Mouse (Mus musculus): Measurements from ENCODE around the gene Hdac4. TPM values are rescaled to one million over a fixed set of nuclear protein-coding genes. Genes with fewer than 3 reads are reported as not detected.

Hdac4 gene
- polyA plus RNA-seq, 1 experiment from 2014 or later = 21.9 TPM

- no peak for ATAC-seq (ENCODE audit: low FRiP score)
- no peak overlapping the region for H3K4me3 ChIP-seq (ENCODE audit: low read depth, low read length)
- H3K27me3 ChIP-seq (ENCODE audit: control insufficient read depth, insufficient read depth, low read length) = no peaks in the 10 kb centered on the region
- H3K27ac ChIP-seq (ENCODE audit: low read depth, low read length) = no peak overlapping the region
- DNase-seq (ENCODE audit: low spot score, missing footprints) = no peak
- no peaks in the 10 kb centered on the region for H3K36me3 ChIP-seq (ENCODE audit: control insufficient read depth, insufficient read depth, low read length)
- H3K9ac ChIP-seq (ENCODE audit: low read length) = no peak overlapping the region
- H3K9me3 ChIP-seq (ENCODE audit: control insufficient read depth, low read length) = no peaks in the 10 kb centered on the region
- no peak overlapping the region for H3K4me2 ChIP-seq
- H3K4me1 ChIP-seq (ENCODE audit: control insufficient read depth, insufficient read depth, low read length) = peaks cover 28% of the 10 kb centered on the region
- WGBS = 70% methylated on average over 3 of the region's 3 CpGs
Observed at GRCm38 (mm10) chr1:92174251-92174897, 21.1 kb downstream of the Hdac4 start.

- Histone ChIP-seq H3K9ac (ENCODE audit: low read length) (no peak overlapping the region), H3K27ac (ENCODE audit: low read depth, low read length) (no peak overlapping the region), H3K27me3 (ENCODE audit: control insufficient read depth, insufficient read depth, low read length) (no peaks in the 10 kb centered on the region), H3K4me2 (no peak overlapping the region), H3K36me3 (ENCODE audit: control insufficient read depth, insufficient read depth, low read length) (no peaks in the 10 kb centered on the region), H3K4me1 (ENCODE audit: control insufficient read depth, insufficient read depth, low read length) (peaks cover 6% of the 10 kb centered on the region), H3K4me3 (ENCODE audit: low read depth, low read length) (no peak overlapping the region), H3K9me3 (ENCODE audit: control insufficient read depth, low read length) (no peaks in the 10 kb centered on the region)
- WGBS = 86% methylated on average over 5 of the region's 5 CpGs
- ATAC-seq (ENCODE audit: low FRiP score) (no peak), DNase-seq (ENCODE audit: low spot score, missing footprints) (no peak)
Observed at GRCm38 (mm10) chr1:92170616-92171235, 24.8 kb downstream of the Hdac4 start.

GRCm38 (mm10) chr1:92169776-92170055 lies 25.8 kb downstream of the Hdac4 start:
- H3K27me3 ChIP-seq (ENCODE audit: control insufficient read depth, insufficient read depth, low read length) = no peaks in the 10 kb centered on the region
- DNase-seq (ENCODE audit: low spot score, missing footprints) = no peak
- H3K9me3 ChIP-seq (ENCODE audit: control insufficient read depth, low read length) = no peaks in the 10 kb centered on the region
- H3K4me1 ChIP-seq (ENCODE audit: control insufficient read depth, insufficient read depth, low read length) = peaks cover 3% of the 10 kb centered on the region; the same call in 1 of the 2 replicates
- H3K36me3 ChIP-seq (ENCODE audit: control insufficient read depth, insufficient read depth, low read length) = no peaks in the 10 kb centered on the region
- no peak overlapping the region for H3K4me2 ChIP-seq
- no peak overlapping the region for H3K9ac ChIP-seq (ENCODE audit: low read length)
- no peak overlapping the region for H3K4me3 ChIP-seq (ENCODE audit: low read depth, low read length)
- ATAC-seq (ENCODE audit: low FRiP score) = no peak
- H3K27ac ChIP-seq (ENCODE audit: low read depth, low read length) = no peak overlapping the region

- Histone ChIP-seq H3K4me3 (ENCODE audit: low read depth, low read length) (no peak overlapping the region), H3K9ac (ENCODE audit: low read length) (no peak overlapping the region), H3K4me1 (ENCODE audit: control insufficient read depth, insufficient read depth, low read length) (no peaks in the 10 kb centered on the region; the same call in 1 of the 2 replicates), H3K27ac (ENCODE audit: low read depth, low read length) (no peak overlapping the region), H3K36me3 (ENCODE audit: control insufficient read depth, insufficient read depth, low read length) (no peaks in the 10 kb centered on the region), H3K27me3 (ENCODE audit: control insufficient read depth, insufficient read depth, low read length) (no peaks in the 10 kb centered on the region), H3K9me3 (ENCODE audit: control insufficient read depth, low read length) (no peaks in the 10 kb centered on the region), H3K4me2 (no peak overlapping the region)
- 90% methylated on average over 4 of the region's 4 CpGs for WGBS
- no peak for ATAC-seq (ENCODE audit: low FRiP score)
- no peak for DNase-seq (ENCODE audit: low spot score, missing footprints)
Observed at GRCm38 (mm10) chr1:92168900-92169775, 26.4 kb downstream of the Hdac4 start.

- Histone ChIP-seq H3K27me3 (ENCODE audit: control insufficient read depth, insufficient read depth, low read length) (no peaks in the 10 kb centered on the region), H3K4me3 (ENCODE audit: low read depth, low read length) (no peak overlapping the region), H3K9me3 (ENCODE audit: control insufficient read depth, low read length) (no peaks in the 10 kb centered on the region), H3K4me1 (ENCODE audit: control insufficient read depth, insufficient read depth, low read length) (no peaks in the 10 kb centered on the region), H3K36me3 (ENCODE audit: control insufficient read depth, insufficient read depth, low read length) (no peaks in the 10 kb centered on the region), H3K9ac (ENCODE audit: low read length) (no peak overlapping the region), H3K27ac (ENCODE audit: low read depth, low read length) (no peak overlapping the region), H3K4me2 (no peak overlapping the region)
- no peak for ATAC-seq (ENCODE audit: low FRiP score)
- no peak for DNase-seq (ENCODE audit: low spot score, missing footprints)
- WGBS = 92% methylated on average over 1 of the region's 1 CpGs
Observed at GRCm38 (mm10) chr1:92163932-92164331, 31.6 kb downstream of the Hdac4 start.

GRCm38 (mm10) chr1:92159804-92160203 lies 35.7 kb downstream of the Hdac4 start:
- no peak overlapping the region for H3K4me2 ChIP-seq
- no peak overlapping the region for H3K4me3 ChIP-seq (ENCODE audit: low read depth, low read length)
- H3K9ac ChIP-seq (ENCODE audit: low read length) = no peak overlapping the region
- H3K27ac ChIP-seq (ENCODE audit: low read depth, low read length) = no peak overlapping the region
- H3K27me3 ChIP-seq (ENCODE audit: control insufficient read depth, insufficient read depth, low read length) = no peaks in the 10 kb centered on the region
- H3K9me3 ChIP-seq (ENCODE audit: control insufficient read depth, low read length) = no peaks in the 10 kb centered on the region
- ATAC-seq (ENCODE audit: low FRiP score) (no peak), DNase-seq (ENCODE audit: low spot score, missing footprints) (no peak)
- H3K4me1 ChIP-seq (ENCODE audit: control insufficient read depth, insufficient read depth, low read length) = no peaks in the 10 kb centered on the region
- WGBS = 87% methylated on average over 4 of the region's 4 CpGs
- H3K36me3 ChIP-seq (ENCODE audit: control insufficient read depth, insufficient read depth, low read length) = no peaks in the 10 kb centered on the region

GRCm38 (mm10) chr1:92150201-92150600 lies 45.3 kb downstream of the Hdac4 start:
- Histone ChIP-seq H3K4me3 (ENCODE audit: low read depth, low read length) (no peak overlapping the region), H3K4me2 (no peak overlapping the region), H3K4me1 (ENCODE audit: control insufficient read depth, insufficient read depth, low read length) (no peaks in the 10 kb centered on the region), H3K36me3 (ENCODE audit: control insufficient read depth, insufficient read depth, low read length) (0 out of 2 replicates have a peak, but pooled peaks cover 2% of the 10 kb centered on the region), H3K9ac (ENCODE audit: low read length) (no peak overlapping the region), H3K9me3 (ENCODE audit: control insufficient read depth, low read length) (no peaks in the 10 kb centered on the region), H3K27me3 (ENCODE audit: control insufficient read depth, insufficient read depth, low read length) (no peaks in the 10 kb centered on the region), H3K27ac (ENCODE audit: low read depth, low read length) (no peak overlapping the region)
- whole genome bisulfite sequencing = 85% methylated on average over 1 of the region's 1 CpGs
- ATAC-seq (ENCODE audit: low FRiP score) (no peak), DNase-seq (ENCODE audit: low spot score, missing footprints) (no peak)

- no peak overlapping the region for H3K9ac ChIP-seq (ENCODE audit: low read length)
- no peak overlapping the region for H3K4me2 ChIP-seq
- ATAC-seq (ENCODE audit: low FRiP score) (no peak), DNase-seq (ENCODE audit: low spot score, missing footprints) (no peak)
- no peak overlapping the region for H3K4me3 ChIP-seq (ENCODE audit: low read depth, low read length)
- WGBS = 98% methylated on average over 1 of the region's 1 CpGs
- peaks cover 3% of the 10 kb centered on the region; the same call in 1 of the 2 replicates for H3K4me1 ChIP-seq (ENCODE audit: control insufficient read depth, insufficient read depth, low read length)
- no peak overlapping the region for H3K27ac ChIP-seq (ENCODE audit: low read depth, low read length)
- no peaks in the 10 kb centered on the region for H3K9me3 ChIP-seq (ENCODE audit: control insufficient read depth, low read length)
- H3K27me3 ChIP-seq (ENCODE audit: control insufficient read depth, insufficient read depth, low read length) = no peaks in the 10 kb centered on the region
- H3K36me3 ChIP-seq (ENCODE audit: control insufficient read depth, insufficient read depth, low read length) = 0 out of 2 replicates have a peak, but pooled peaks cover 2% of the 10 kb centered on the region
Observed at GRCm38 (mm10) chr1:92148527-92148926, 47.0 kb downstream of the Hdac4 start.
